Mouse (Mus musculus): ENCODE data around the gene Fam107b. TPM values are rescaled to one million over a fixed set of nuclear protein-coding genes. Genes with fewer than 3 reads are reported as not detected.

Fam107b gene
- polyA plus RNA-seq (2015; fragmentation: Nextera tagmentation; extraction: Ambion mirVana): 39.1 and 39.4 TPM in 2 replicates

- H3K4me3 ChIP-seq (replicated peaks): no peak within 1 kb of the TSS
- H3K4me2 ChIP-seq (replicated peaks): no peak within 1 kb of the TSS
- 75% methylated on average over 12 of the region's 12 CpGs for WGBS
- no peaks in the 10 kb centered on the region for H3K27me3 ChIP-seq
- H3K36me3 ChIP-seq: no peaks in the 10 kb centered on the region
- H3K9me3 ChIP-seq: no peaks in the 10 kb centered on the region
- H3K27ac ChIP-seq: no peak within 1 kb of the TSS
- ATAC-seq: no peak
- no peak within 1 kb of the TSS for H3K9ac ChIP-seq (replicated peaks)
- H3K4me1 ChIP-seq (replicated peaks): no peaks in the 10 kb centered on the region
Observed at GRCm38 (mm10) chr2:3570186-3570585, at the start of gene Fam107b. Gene Fam107b (plus strand): TSS chr2:3570488.

DNA sequence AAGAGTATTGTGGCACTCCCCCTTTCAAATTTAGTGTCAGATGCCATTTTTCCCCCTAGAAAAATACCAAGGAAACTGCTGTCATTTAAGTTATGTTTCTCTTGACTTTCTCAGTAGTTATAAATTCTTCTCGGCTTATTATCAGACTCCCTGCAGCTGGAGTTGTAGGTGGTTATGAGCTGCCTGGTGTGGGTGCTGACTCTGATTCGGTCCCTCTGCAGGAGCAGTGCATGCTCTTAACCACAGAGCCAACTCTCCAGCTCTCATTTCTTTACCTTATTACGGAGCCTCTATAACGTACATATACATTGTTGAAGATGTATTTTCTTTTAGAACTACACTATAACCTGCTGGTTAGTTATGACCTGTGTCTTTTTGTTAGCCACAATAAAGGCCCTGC is 47.7 kb upstream of the Fam107b start:
- 86% methylated on average over 4 of the region's 4 CpGs for WGBS

DNA sequence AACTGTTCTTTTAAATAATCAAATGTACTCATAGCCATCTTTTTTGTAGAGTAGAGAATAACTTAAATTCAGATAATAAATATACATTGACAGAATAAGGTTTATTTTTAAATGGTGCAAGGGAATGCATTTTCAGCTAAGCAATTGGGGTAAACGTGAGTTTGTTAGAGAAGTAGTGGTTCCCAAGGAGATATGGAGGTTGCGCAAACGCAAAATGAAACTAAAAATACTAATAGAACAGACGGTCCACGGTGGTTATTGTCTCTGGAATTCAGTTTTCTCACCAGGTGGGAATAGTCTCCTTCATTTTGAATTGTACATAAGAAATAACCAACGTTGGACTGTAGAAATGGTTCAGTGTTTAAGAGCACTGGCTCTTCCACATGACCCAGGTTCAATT is 44.0 kb upstream of the Fam107b start:
- WGBS: 85% methylated on average over 6 of the region's 6 CpGs
- H3K4me1 ChIP-seq (replicated peaks): no peaks in the 10 kb centered on the region
- H3K9ac ChIP-seq (replicated peaks): no peak overlapping the region
- H3K4me2 ChIP-seq (replicated peaks): no peak overlapping the region
- no peak for ATAC-seq
- no peaks in the 10 kb centered on the region for H3K36me3 ChIP-seq
- no peak overlapping the region for H3K27ac ChIP-seq
- H3K27me3 ChIP-seq: no peaks in the 10 kb centered on the region
- H3K4me3 ChIP-seq (replicated peaks): no peak overlapping the region
- no peaks in the 10 kb centered on the region for H3K9me3 ChIP-seq

More for the DNA sequence above, 47.7 kb upstream of the Fam107b start:
- Histone ChIP-seq H3K4me1 (replicated peaks) (no peaks in the 10 kb centered on the region), H3K36me3 (no peaks in the 10 kb centered on the region), H3K27ac (no peak overlapping the region), H3K4me2 (replicated peaks) (no peak overlapping the region), H3K9me3 (no peaks in the 10 kb centered on the region), H3K4me3 (replicated peaks) (no peak overlapping the region), H3K27me3 (no peaks in the 10 kb centered on the region), H3K9ac (replicated peaks) (no peak overlapping the region)
- no peak for ATAC-seq

DNA sequence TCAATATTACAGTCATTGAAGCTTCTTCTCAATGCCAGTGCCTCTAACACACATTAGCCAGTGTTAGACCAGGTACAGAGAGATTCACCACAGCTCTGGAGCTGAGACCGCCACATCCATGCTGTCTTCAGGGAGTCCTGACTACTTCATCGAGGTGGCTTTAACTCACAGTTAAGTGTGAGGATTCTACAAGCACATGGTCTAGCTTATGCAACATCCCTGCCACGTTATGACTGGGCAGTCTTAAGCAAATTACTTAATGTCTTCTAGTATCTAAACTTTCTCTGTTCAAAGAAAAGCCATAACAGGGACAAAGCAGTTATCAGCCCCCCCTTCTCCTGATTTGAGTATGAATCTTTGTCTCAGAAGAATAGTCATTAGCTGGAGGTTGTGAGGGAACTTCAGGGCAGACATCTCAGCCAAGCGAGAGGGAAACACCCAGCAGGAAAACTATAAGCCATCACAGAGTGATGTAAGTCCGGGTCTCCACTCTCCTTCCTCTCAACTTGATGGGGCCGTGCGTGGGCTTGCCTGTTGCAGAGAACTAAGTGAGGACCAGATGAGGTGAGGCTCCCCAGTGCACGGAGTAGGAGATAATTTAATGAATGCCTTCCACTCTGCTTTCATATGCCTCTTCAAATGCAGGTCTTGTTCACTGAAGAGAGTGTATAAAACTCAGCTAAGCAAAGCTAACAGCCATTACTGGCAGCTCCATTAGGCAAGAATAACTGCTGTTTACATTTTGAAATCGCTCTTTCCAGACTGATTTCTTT is 28.8 kb upstream of the Fam107b start:
- no peak overlapping the region for H3K4me2 ChIP-seq (replicated peaks)
- no peak overlapping the region for H3K27ac ChIP-seq
- H3K9me3 ChIP-seq: no peaks in the 10 kb centered on the region
- WGBS: 75% methylated on average over 9 of the region's 9 CpGs
- H3K36me3 ChIP-seq: no peaks in the 10 kb centered on the region
- no peaks in the 10 kb centered on the region for H3K27me3 ChIP-seq
- no peak overlapping the region for H3K4me3 ChIP-seq (replicated peaks)
- ATAC-seq: no peak
- H3K9ac ChIP-seq (replicated peaks): no peak overlapping the region
- no peaks in the 10 kb centered on the region for H3K4me1 ChIP-seq (replicated peaks)

DNA sequence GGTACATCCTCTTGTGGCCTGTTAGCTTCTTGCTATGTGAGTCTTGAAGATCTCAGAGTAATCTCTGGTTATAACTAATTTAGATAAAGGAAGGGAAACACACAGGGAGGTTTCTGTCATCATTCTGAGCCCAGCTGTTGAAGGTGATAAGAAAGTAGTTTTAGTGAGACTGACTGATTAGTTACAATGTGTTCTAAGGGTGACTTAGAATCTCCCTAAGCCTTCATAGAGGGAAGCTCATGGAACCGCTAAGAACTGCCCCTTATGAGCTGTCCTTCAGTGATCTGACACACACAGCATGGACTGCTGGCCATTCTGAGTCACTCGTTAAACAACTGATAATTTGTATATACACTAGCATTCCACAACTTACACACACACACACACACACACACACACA is 24.2 kb upstream of the Fam107b start:
- H3K4me3 ChIP-seq (replicated peaks): no peak overlapping the region
- ATAC-seq: no peak
- H3K4me2 ChIP-seq (replicated peaks): no peak overlapping the region
- no peaks in the 10 kb centered on the region for H3K36me3 ChIP-seq
- H3K27ac ChIP-seq: no peak overlapping the region
- H3K27me3 ChIP-seq: no peaks in the 10 kb centered on the region
- no peak overlapping the region for H3K9ac ChIP-seq (replicated peaks)
- H3K9me3 ChIP-seq: 0 out of 2 replicates have a peak, but pooled peaks cover 3% of the 10 kb centered on the region
- H3K4me1 ChIP-seq (replicated peaks): no peaks in the 10 kb centered on the region
- 69% methylated on average over 2 of the region's 2 CpGs for WGBS

- Histone ChIP-seq H3K4me3 (replicated peaks) (no peak overlapping the region), H3K27me3 (no peaks in the 10 kb centered on the region), H3K27ac (no peak overlapping the region), H3K36me3 (no peaks in the 10 kb centered on the region), H3K4me1 (replicated peaks) (no peaks in the 10 kb centered on the region), H3K9ac (replicated peaks) (no peak overlapping the region), H3K9me3 (0 out of 2 replicates have a peak, but pooled peaks cover 3% of the 10 kb centered on the region), H3K4me2 (replicated peaks) (no peak overlapping the region)
- 3% methylated on average over 4 of the region's 4 CpGs for WGBS
- ATAC-seq: no peak
Observed at GRCm38 (mm10) chr2:3546588-3546987, 23.7 kb upstream of the Fam107b start.

DNA sequence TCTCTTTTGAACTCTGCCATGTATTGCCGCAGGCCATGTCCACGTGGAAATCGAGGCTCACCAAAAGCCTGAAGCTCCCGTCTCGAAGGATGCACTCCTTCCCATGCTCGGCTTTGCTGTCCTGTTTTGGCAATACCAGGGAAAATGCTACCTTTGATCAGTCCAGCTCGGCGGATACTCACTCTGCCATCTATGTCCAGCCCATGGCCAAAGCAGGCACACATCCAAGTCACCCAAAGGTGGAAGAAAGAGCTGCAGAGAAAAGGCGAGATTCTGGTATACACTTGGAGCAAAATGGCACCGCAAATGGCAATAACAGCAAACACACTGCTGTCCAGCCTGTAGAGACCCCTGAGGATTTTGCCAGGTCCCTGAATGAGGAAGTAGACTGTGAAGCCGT is 318 bp downstream of the Fam107b start:
- Histone ChIP-seq H3K4me2 (replicated peaks) (no peak overlapping the region), H3K9me3 (no peaks in the 10 kb centered on the region), H3K4me1 (replicated peaks) (no peaks in the 10 kb centered on the region), H3K36me3 (no peaks in the 10 kb centered on the region), H3K27ac (no peak overlapping the region), H3K4me3 (replicated peaks) (no peak overlapping the region), H3K9ac (replicated peaks) (no peak overlapping the region), H3K27me3 (no peaks in the 10 kb centered on the region)
- no peak for ATAC-seq
- WGBS: 90% methylated on average over 11 of the region's 11 CpGs

DNA sequence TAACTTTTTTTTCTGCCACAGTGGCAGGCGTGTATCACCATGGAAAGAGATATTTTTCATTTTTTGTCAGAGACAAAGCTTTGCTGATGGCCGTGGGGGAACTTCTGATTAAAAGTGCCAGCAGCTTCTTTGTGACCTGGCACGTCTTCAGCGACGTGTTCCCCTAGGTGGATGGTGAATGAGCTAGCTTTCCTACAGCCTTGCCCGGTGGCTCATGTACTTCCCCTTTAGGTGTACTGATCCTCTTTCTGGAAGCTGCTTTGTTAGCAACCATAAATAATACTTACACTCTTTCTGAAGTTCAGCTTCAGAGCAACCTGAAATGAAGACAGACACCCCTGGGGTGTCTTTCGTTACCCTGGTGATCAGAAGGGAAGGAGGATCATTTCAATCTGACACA is 3.6 kb downstream of the Fam107b start:
- no peak overlapping the region for H3K4me3 ChIP-seq (replicated peaks)
- no peak overlapping the region for H3K4me2 ChIP-seq (replicated peaks)
- no peak overlapping the region for H3K27ac ChIP-seq
- WGBS: 87% methylated on average over 7 of the region's 7 CpGs
- H3K27me3 ChIP-seq: no peaks in the 10 kb centered on the region
- H3K36me3 ChIP-seq: no peaks in the 10 kb centered on the region
- no peaks in the 10 kb centered on the region for H3K9me3 ChIP-seq
- H3K9ac ChIP-seq (replicated peaks): no peak overlapping the region
- no peaks in the 10 kb centered on the region for H3K4me1 ChIP-seq (replicated peaks)
- ATAC-seq: no peak

DNA sequence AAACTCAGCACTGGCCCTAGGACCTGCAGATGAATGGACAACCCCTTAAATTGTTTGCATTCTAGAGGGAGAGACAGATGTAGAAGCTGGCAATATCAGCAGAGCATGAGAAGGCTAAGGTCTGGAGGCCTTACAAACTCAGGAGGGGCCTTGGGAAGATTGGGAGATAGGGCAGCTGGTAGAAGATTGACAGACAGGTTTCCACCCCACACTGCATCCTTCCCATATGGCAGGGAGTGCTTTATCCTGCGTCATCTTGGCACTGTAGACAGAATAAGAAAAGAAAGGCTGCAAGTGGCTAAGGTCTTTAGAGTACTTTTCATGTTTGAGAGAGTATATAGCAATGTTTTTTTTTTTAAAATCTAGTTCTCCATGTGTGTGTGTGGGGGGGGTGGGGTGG is 4.9 kb downstream of the Fam107b start:
- 88% methylated on average over 1 of the region's 1 CpGs for WGBS
- ATAC-seq: no peak

GRCm38 (mm10) chr2:3576346-3576745 is 6.1 kb downstream of the Fam107b start:
- ATAC-seq: no peak
- Histone ChIP-seq H3K9ac (replicated peaks) (no peak overlapping the region), H3K4me1 (replicated peaks) (no peaks in the 10 kb centered on the region), H3K9me3 (no peaks in the 10 kb centered on the region), H3K4me2 (replicated peaks) (no peak overlapping the region), H3K4me3 (replicated peaks) (no peak overlapping the region), H3K27ac (no peak overlapping the region), H3K27me3 (no peaks in the 10 kb centered on the region), H3K36me3 (no peaks in the 10 kb centered on the region)
- WGBS: 75% methylated on average over 1 of the region's 1 CpGs

More for the DNA sequence above, 4.9 kb downstream of the Fam107b start:
- Histone ChIP-seq H3K9ac (replicated peaks) (no peak overlapping the region), H3K36me3 (no peaks in the 10 kb centered on the region), H3K4me1 (replicated peaks) (no peaks in the 10 kb centered on the region), H3K4me2 (replicated peaks) (no peak overlapping the region), H3K27me3 (no peaks in the 10 kb centered on the region), H3K27ac (no peak overlapping the region), H3K4me3 (replicated peaks) (no peak overlapping the region), H3K9me3 (no peaks in the 10 kb centered on the region)

DNA sequence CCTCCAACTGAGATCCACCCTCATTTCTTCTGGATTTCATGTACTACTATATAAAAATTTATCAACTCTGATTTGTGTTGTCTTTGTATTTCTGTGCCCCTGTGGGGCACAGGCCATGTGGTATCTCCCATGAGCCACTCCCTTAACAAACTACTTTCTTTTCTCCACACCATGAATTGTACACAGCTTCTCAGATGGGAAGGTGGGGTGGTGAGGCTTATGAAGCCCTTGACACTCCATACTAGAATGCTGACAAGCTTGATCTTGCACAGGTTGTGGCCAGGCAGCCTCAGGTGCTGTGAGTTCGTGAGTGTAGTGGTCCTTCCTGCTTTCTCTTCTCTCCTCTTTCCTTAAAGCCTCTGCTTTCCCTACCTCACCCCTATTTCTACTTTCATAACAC is 6.9 kb downstream of the Fam107b start:
- WGBS: 78% methylated on average over 1 of the region's 1 CpGs
- Histone ChIP-seq H3K27me3 (no peaks in the 10 kb centered on the region), H3K36me3 (no peaks in the 10 kb centered on the region), H3K27ac (no peak overlapping the region), H3K4me2 (replicated peaks) (no peak overlapping the region), H3K9me3 (no peaks in the 10 kb centered on the region), H3K9ac (replicated peaks) (no peak overlapping the region), H3K4me1 (replicated peaks) (no peaks in the 10 kb centered on the region), H3K4me3 (replicated peaks) (no peak overlapping the region)
- no peak for ATAC-seq

- Histone ChIP-seq H3K4me1 (replicated peaks) (no peaks in the 10 kb centered on the region), H3K36me3 (no peaks in the 10 kb centered on the region), H3K9me3 (no peaks in the 10 kb centered on the region), H3K27ac (no peak overlapping the region), H3K4me2 (replicated peaks) (no peak overlapping the region), H3K27me3 (no peaks in the 10 kb centered on the region), H3K9ac (replicated peaks) (no peak overlapping the region), H3K4me3 (replicated peaks) (no peak overlapping the region)
- WGBS: 88% methylated on average over 8 of the region's 8 CpGs
- no peak for ATAC-seq
Observed at GRCm38 (mm10) chr2:3578180-3578902, 8.1 kb downstream of the Fam107b start.

All from midbrain, embryonic 13.5 days (tissue).